Mouse (Mus musculus) induced T-regulatory cell, adult 2 months (primary cell): ENCODE measurements around the gene Akap13.
"Not testable (repeated sequence)": the region's sequence is repeated elsewhere in the genome, so short reads cannot be mapped to it uniquely, and the experiment has no call there.

Experiments
- DNase-seq: peaks from one replicate; pipeline ENCODE4 v3.0.0-alpha.2; 2012; ENCODE audit warnings: low read depth

Gene Akap13

DNA sequence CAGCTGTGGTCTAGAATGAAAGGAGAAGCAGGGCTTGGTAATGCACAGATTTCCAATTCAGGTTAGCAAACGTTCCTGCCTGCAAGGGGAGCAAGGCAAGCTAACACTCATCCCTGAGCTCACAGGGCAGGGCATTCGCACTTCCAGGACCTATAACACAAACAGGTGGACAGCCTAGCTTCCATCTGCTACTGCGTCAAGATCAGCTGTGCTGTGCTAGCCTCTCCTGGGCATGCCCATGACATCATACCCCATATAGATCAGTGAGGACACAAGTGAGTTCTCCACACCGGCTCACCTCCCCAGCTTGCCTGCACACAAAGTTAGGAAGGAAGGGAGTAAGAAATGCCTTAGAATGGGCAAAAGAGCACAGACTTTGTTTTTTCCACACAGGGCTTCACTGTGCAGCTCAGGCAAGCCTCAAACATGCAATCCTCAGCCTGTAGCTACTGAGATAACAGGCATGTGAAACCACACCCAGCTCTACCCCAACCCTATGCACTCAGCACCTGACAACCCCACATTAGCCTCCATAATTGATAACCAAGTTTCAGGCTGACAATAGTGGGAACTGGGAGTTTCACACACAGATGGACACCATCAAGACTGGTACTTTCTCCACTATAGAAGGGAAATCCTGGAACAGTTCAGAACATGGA lies 305.5 kb downstream of the Akap13 start:
- not testable (repeated sequence) for DNase-seq

DNA sequence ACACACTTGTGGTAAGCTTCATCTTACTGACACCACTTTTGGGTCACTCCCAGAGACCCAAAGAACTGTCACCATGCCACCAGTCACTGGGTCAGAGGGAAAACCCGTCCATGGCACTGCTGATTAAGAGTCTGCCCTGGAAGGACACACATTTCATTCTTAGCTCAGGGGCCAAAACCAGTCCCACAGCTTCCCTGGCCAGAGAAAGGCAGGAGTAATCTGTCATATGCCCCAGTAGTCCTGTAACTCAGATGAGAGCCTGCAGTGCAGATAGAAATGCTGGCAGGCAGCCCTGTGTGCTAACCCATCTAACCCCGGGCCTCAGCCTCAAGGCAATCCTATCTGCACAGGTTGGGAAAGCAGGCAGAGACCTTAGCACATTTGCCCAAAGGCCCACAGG lies 306.9 kb downstream of the Akap13 start:
- not testable (repeated sequence) for DNase-seq

DNA sequence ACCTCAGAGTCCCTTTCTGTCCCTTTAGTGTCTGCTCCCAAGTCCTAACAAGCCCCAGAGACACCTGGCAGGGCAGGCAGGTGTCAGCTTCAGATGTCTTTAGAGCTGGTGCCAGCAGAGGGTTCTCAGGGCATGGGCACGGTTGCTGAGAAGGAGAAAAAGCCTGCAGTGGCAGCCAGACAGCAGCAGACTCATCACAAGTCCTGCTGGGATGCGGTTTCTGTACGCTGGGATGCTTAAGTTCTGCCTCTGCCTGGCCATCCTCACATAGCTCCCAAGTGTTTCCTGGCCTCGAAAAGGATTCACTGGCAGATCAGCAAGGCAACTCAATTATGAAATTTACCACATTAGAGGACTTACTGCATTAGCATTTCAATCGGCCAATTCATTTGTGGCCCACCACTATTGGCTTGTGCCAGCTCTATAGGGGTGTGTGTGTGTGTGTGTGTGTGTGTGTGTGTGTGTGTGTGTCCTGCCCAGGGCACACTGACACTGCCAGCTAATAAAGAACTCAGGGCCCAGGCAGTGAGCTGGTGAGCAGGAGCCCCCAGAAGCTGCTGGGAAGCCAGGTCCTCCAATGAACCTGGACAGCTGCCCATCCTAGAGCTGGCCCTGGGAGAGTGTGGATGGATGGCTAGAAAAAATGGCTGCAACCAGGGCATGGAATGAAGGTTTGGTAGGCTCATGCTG lies 311.9 kb downstream of the Akap13 start:
- not testable (repeated sequence) for DNase-seq

DNA sequence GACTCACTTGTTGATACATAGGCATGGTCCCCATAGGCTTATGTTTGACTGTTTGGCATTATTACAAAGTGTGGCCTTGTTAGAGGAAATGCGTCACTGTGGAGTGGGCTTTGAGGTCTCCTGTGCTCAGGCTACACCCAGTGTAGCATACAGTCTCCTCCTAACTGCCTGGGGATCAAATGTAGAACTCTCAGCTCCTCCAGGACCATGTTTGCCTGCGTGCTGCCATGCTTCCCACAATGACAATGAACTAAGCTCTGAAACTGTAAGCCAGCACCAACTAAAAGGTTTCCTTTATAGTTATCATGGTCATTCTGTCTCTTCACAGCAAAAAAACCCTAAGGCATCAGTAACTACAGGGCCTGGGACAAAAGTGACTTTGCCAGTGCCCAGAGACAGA lies 312.8 kb downstream of the Akap13 start:
- no peak for DNase-seq

DNA sequence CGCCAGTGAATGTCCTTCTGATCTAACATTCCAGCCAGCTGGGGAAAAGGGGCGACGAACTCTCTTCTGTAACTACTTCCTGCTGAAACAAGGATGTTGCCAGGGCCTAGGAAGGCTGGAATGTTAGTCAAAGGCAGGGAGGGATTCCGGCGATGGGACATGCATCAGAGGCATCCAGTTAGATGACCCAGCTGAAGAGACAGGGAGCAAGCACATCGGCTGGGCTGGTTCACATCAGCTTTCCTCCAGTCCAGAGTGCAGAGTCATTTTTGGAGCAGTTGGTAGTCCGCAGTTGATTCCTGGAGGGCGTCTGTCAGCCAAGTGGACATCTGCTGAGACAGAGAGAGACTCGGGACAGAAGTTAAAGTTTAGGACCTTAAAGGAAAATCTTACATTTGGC lies 314.6 kb downstream of the Akap13 start:
- DNase-seq = no peak

DNA sequence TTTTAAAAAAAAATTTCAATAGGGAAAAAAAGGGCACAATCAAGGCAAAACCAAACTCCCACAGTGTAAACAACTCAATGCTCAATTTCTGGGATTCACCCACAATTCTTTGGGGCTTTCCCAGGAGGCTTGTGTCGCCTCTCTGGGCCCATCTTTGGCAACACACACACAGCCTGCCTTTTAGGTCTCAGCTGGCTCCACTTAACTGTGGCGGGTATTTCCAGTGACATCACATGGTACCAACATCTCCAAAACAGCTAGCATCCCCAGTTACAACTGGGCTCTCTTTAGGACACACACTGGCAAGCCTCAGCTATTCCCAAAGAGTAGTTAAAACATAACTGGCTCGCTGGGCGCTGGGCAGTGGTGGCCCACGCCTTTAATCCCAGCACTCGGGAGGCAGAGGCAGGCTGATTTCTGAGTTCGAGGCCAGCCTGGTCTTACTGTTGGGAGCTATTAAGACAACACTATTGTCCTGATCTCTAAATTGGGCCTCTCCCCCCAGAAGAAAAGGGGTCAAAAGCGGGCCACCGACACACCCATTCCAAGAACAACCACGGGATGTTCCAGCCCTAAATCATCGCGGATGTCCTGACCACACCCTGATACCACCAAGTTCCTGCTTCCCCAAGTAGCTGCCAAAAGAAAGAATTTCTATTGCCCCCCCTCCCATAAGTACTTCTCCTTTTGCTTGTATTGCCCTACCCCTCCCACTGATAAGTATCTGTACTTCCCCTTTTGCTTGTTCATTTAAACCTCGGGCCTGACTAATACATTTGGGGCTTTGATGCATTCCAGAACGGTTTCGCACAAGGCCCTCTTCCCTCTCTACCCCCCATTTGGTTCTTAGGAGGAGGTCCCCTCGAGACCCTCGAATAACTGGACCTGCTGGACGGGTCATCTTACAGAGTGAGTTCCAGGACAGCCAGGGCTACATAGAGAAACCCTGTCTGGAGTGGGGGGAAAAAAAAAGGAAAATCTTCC lies 319.1 kb downstream of the Akap13 start:
- peak; percentile 77 for DNase-seq

DNA sequence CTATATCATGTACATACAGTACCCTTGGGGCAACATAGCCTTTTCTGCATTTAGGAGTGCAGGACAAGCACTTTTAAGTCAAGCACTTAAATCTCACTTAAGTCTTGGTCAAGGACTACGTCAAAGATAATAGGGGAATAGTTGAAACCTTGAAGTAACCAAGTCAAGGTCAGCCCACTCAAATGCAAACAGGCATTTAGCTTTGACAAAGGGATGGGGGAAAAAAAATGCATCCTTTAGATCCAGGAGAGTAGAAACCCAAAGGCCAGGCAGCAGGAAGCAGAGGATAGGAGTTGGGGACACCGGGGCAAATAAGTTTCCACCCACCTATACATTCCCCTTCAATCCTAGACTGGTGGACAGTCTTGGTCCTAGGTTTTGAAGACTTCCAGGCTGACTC lies 322.7 kb downstream of the Akap13 start:
- DNase-seq = no peak

DNA sequence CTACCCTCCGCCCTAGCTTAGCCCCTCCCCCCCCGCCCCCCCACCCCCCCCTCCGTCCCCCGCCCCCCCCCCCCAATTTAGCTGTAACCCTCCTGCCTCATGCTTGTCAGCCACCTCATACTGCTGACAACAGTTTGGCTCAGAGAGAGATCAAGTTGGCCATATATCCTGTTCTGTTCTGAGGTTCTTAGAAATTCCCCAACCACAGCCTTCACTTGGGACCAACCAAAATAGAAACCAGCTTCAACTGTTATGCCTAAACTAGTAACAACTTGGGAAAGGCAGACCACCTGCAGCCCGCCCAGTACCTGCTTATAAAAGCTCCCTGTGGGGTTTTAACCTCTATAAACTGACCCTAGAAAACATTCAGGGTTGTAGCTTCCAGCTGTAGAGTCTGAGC lies 325.5 kb downstream of the Akap13 start:
- peak; percentile 80 for DNase-seq

DNA sequence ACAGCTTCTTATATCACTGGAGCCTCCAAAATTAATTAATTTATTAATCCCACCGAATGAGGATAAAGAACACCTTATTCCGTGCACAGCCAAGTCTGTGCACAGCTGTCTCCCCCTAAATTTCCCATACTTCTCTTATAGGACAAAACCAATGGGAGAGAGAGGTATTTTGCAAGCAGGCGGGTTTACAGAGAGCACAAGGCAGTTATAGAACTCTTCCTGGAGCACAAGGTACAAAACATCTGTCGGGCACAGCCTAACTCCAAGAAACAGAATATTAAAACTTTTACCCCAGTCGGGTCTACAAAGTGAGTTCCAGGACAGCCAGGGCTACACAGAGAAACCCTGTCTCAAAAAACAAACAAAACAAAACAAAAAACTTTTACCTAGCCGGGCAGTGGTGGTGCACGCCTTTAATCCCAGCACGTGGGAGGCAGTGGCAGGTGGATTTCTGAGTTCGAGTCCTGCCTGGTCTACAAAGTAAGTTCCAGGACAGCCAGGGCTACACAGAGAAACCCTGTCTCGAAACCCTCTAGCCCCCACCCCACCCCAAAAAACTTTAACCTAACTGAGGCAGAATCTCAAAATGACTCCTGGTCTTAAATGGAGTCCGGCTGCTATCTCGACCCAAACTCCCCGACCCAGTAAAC lies 326.1 kb downstream of the Akap13 start:
- DNase-seq = peak; percentile 55

DNA sequence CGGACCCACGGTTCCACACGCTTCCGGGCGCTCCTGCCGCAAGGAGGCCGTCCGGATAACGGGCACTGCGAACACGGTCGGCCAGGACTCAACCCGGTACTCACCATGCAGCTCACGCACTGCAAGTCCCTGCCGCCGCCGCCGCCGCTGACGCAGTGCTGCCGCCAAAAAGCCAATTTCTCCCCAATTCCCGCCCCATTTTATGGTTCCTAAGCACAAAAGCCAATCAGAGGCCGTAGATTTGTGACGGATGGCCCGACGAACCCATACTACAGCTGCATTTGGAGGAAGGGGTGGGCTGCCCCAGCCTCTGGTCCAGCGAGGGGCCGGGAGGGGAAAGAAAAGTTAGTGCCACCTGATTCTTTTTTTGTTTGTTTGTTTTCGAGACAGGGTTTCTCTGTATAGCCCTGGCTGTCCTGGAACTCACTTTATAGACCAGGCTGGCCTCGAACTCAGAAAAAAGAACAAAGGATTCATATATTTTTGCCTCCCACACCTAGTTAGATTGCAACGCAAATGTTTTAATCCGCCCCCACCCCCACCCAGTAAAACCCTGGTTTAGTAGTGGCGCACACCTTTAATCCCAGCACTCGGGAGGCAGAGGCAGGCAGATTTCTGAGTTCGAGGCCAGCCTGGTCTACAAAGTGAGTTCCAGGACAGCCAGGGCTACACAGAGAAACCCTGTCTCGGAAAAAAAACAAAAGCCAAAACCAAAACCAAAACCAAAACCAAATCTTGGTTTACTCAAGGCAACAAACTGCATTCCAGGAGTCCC lies 326.8 kb downstream of the Akap13 start:
- peak; percentile 97 for DNase-seq

DNA sequence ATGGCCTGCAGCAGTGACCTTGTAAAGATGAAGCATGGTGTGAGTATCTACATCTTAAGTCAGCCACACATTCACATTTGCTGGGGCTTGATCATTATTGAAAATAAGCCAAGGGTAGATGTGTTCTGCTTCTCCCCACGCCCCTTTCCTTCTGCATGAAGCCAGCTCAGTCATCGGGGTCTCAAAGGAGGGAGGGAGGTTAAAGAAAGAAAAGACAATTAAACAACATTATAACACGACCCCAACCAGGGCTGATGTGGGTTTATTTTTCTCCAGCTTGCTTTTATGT lies 327.3 kb downstream of the Akap13 start:
- DNase-seq = no peak

DNA sequence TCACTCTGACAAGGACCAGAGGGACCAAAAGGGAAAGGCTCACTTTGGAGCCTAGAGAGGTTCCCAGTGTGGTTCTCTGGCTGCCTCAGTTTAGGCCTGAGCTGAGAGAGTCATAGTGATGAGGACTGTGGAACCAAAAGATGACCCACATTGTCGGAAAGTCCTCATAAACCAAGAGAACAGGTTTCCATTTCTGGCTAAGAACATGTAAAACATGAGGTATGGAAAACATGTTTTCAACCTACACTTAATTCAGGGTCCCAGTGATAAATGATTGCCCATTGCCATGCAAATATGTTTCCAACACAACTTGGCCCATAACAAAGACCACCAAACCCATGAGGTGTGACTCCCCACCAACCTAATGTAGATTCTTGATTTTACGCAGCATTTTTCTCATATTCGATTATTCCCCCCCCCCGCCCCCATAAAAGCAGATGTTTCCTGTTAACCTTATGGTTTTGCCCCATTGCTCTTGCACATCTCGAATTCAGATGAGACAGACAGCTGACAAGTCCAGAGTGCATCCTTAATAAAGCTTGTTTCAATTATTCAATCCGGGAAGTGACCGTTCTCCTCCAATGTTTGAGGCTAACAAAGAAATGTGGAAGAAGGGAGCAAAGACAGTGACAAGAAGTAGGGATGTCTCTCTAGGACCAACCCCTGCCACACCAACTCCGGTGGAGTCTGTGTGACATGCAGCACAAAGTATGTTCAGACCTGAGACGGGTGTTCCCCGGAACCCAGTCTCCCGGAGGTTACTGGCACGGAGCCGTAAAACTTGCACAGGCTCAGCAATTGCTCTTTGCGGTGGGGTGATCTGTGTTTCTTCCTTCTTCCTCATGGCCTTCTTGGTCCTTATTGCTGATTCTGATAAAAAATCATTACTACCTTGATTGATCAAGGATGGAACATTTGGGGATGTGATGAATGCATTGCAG lies 330.3 kb downstream of the Akap13 start:
- DNase-seq = peak; percentile 44

DNA sequence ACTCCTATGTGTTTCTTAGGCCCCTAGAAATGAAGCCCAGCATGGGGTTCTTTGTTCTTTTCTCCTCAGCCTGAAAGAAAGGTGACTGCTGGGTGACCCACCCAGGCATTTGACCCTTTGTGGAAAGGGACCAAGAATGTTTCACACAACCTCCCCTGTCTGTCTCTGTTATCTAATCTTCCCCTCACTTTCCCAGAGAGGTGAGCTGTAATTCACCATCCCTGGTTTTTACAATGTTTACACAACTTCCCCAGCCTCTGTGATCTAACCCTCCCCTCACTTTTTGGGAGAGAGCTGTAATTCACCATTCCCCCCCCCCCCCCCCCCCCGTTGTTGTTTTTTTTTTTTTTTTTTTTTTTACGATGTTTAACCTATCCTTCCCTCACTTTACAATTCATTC lies 331.5 kb downstream of the Akap13 start:
- no peak for DNase-seq

DNA sequence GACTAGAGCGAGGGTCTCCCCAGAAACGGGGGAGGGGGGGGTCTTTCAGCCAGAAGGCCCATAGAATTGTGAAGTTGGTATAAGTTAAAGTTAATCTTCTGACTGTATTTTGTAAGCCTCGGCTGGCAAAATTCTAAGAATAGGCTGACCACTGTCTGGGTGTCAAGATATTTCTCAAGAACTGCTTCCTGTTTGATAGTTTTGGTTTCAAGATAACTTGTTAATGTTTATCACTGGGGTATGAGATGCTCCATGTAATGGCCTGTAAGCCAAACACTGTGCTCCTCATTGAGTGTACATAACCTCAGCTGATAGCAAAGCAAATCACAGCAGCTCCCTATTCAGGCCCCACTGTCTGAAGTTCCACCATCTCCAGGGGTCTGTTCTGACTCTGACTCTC lies 332.0 kb downstream of the Akap13 start:
- peak; percentile 78 for DNase-seq

DNA sequence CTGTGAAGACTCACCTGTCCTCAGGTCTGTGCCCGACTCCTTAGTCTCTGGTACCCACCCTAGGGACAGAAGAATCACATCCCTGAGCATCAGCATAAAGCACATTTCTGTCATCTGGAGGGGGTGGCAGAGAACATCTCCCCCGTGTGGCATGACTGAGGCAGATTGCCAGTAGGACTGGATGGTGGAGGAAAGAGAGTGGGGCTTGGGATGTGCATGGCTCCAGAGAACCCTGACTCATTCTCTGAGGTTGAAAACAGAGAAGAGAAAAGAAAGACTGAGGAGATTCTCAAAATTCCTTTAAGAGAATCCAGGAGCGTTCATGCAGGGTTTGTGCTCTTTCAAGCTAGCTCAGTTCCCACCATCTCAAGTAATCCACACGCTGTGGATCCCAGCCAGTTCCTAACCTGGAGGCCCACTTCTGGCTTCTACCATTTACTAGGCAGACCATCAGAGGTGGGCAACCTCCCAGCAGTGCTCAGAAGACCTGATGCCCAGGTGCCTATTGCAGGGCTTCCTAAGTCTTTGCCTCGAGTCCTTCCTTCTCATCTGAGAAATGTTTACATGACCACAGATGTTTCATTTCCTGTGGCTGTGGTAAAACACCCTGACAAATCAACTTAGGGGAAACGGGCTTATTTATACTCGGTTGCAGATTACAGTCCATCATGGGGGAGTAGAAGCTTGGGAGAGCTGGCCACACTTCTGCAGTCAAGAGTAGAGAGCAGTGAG lies 332.9 kb downstream of the Akap13 start:
- peak; percentile 60 for DNase-seq

DNA sequence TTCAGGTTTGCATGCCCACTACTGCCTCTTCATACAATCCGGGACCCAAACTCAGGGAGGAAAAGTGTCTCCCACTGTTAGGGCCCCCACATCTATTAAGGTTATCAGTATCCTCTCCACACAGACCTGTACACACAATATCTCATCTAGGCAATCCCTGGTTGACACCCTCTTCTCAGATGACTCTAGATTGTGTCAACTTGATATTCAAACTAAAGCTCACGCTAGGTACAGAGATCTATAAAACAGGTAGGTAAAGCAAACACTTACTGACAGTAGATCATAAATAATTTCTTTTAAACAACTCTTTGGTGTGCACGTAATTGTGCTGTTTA lies 333.4 kb downstream of the Akap13 start:
- DNase-seq = not testable (repeated sequence)

DNA sequence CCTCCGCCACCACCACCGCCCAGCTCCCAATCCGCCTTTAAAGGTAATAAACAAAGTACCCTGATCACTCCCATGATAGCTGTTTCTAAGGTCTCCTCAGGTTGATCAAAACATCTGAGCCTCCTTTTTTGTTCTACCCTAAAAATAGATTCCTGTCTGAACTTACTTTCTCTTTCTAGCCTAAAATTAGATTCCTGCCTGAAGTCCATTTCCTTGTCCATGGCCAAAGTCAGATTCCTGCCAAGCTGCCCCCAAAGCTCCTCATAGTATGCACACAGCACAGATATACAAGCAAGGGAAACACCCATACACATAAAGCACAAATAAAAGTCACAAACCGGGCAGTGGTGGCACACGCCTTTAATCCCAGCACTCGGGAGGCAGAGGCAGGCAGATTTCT lies 334.4 kb downstream of the Akap13 start:
- DNase-seq = peak; percentile 54

DNA sequence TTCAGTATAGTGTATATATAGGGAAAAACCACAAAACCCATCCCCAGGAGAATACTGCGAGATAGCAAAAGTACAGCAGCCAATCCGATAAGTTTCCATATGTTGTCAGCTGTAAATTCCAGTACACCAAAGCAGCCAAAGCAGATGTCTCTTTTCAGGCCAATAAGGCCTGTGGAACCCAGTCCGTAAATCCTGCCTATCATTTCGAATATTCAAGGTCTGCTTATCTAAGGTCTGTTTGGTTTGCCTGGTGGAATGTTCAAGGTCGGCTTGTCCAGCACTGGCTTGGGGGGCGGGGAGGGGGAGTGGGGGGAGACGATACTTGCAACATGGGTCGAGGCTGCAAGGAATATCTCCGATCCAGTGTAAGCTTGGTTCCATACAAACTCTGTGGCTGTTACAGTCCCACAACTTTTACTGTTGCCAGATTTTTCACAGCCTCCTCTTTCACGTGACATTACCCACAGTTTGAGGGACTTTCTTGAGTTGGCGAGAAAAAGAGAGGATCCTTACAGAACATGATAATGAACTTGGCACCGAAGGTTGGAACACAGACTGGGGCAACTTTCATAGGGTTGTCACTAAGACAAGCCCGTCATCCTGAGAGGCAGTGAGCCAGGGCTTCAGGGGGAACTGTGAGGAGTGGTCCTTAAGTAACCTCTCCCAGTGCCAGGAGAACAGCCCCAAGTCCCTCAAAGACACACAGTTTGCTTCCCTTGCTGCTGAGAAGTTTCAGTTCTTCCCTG lies 335.9 kb downstream of the Akap13 start:
- not testable (repeated sequence) for DNase-seq

DNA sequence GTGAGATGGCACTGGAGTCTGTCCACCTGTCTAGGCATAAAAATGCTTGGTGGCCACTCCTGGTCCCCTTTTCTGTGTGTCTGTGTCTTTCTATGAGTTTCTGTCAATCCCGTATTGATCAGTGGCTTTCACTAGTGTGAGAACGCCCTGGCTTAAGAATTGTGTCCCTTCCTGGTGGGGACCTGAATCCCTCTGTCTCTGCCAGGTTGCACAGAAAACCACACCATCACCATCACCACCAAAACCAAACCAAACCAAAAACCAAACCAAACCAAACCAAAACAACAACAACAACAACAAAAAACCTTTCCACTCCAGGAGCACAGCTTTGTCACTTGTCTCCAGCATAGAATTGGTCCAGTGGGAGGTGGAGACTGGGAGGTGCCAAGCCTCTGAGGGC lies 337.8 kb downstream of the Akap13 start:
- peak; percentile 59 for DNase-seq
